Mouse (Mus musculus) bone marrow macrophage, adult 2 months (primary cell): Measurements from ENCODE around the gene Epsti1.

ENCODE experiments used
- CTCF ChIP-seq: IDR thresholded peaks from 2 replicates; pipeline ENCODE4 v1.5.1; 2012; ENCODE audit warnings: low read depth, mild to moderate bottlenecking, low read length, moderate library complexity
- POLR2A ChIP-seq: IDR thresholded peaks from 2 replicates; pipeline ENCODE4 v1.6.1; 2012; ENCODE audit warnings: mild to moderate bottlenecking, low read depth, low read length, borderline replicate concordance

DNA sequence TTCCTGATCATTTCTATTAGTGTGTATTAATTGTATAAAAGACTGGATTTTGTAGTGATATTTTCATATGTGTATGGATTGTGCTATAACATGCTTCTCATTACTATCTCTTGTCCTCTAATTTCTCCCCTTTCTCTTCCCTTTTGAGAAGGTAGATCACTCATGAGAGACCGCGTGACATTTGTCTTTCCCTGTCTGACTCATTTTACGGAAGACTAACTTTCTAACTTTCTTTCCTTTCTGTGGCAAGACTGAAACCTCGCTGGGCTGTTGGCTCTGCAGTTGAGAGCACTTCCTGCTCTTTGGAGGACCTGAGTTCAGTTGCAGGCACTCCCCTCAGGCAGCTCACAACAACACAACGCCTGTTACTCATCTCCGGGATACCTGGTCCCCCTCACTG is 136.6 kb downstream of the Epsti1 start:
- TF ChIP-seq CTCF (no peak), POLR2A (no peak)
